ENCODE assay signal across 9 mouse cellular contexts in the genomic region with DNA sequence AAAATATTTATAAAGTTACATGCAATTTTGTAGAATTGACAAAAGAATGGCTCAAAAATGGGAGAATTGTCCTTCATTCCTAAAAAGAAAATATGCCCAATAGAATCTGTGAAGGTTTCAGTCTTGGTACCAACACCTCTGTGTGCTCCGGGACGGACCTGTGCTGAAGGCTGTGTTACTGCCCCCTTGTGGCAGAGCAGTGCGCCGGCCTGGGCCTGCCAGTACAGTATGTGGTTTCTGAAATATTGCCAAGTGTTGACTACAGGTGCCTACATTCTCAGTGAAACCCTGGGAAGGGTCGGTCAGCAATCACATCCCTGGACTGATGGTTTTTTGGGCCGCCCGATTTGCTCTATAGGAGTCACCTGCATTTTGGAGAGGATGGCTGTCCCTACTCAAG. TPM values are rescaled to one million over a fixed set of nuclear protein-coding genes. Genes with fewer than 3 reads are reported as not detected.
DNase-seq lines count a peak whose midpoint lies in the region; ATAC-seq and TF ChIP-seq lines count a peak whose summit lies in the region.
"Had no signal": no experiment of that assay in that cellular context is flagged by ENCODE, and none has a peak within 500 bp of the region (broad histone marks: within the 10 kb centered on the region; RNA-seq: fewer than 3 reads in every experiment).

No protein-coding gene starts in this region.

- H3K9me3 ChIP-seq in embryonic facial prominence, embryonic 10.5 days, result no peaks in the 10 kb centered on the region
- H3K9me3 ChIP-seq in stomach, embryonic 15.5 days, result no peaks in the 10 kb centered on the region
- H3K9me3 ChIP-seq: embryonic facial prominence, embryonic 12.5 days had no signal

- no peak; the same call in 1 of the 2 replicates for TF ChIP-seq CTCF in heart, adult 2 months (IDR thresholded peaks at IDR 0.05)
- peak; percentile 93 for TF ChIP-seq CTCF in kidney, adult 2 months (conservative IDR thresholded peaks at IDR 0.05; ENCODE audit: insufficient read depth, insufficient read length, low read depth, low read length)

- no peak overlapping the region for H3K27ac ChIP-seq in embryonic facial prominence, embryonic 10.5 days (replicated peaks)
- no peak overlapping the region for H3K27ac ChIP-seq in heart, adult 2 months
- H3K27ac ChIP-seq in kidney, adult 2 months (ENCODE audit: insufficient read depth, low read depth, low read length), result no peak overlapping the region
- H3K27ac ChIP-seq in stomach, embryonic 15.5 days, result no peak overlapping the region
- H3K27ac ChIP-seq: embryonic facial prominence, embryonic 12.5 days had no signal

- H3K9ac ChIP-seq in heart, adult 2 months (ENCODE audit: low read depth, low read length), result no peak overlapping the region
- no peak overlapping the region for H3K9ac ChIP-seq in stomach, embryonic 15.5 days
- H3K9ac ChIP-seq: embryonic facial prominence, embryonic 12.5 days had no signal

- H3K79me2 ChIP-seq in heart, adult 2 months (replicated peaks; ENCODE audit: control insufficient read depth, insufficient read depth, low read length), result no peaks in the 10 kb centered on the region

- H3K4me2 ChIP-seq in stomach, embryonic 15.5 days, result no peak overlapping the region
- H3K4me2 ChIP-seq: embryonic facial prominence, embryonic 12.5 days had no signal

- H3K36me3 ChIP-seq in embryonic facial prominence, embryonic 10.5 days (replicated peaks), result peaks cover 92% of the 10 kb centered on the region
- no peaks in the 10 kb centered on the region; the same call in 1 of the 2 replicates for H3K36me3 ChIP-seq in heart, adult 2 months (ENCODE audit: control insufficient read depth, insufficient read depth, low read length)
- H3K36me3 ChIP-seq in kidney, adult 2 months (ENCODE audit: control insufficient read depth, insufficient read depth, low read length), result peaks cover 3% of the 10 kb centered on the region; the same call in 1 of the 2 replicates
- H3K36me3 ChIP-seq in stomach, embryonic 15.5 days, result peaks cover 45% of the 10 kb centered on the region

- intact Hi-C loops in heart, adult 2 months (cut with DNase I), result loop anchor here (2.0 kb wide), 1 partner anchor 52 kb away; no protein-coding TSS in a partner anchor

- ATAC-seq in stomach, embryonic 15.5 days (ENCODE audit: insufficient read depth, low FRiP score, low read depth), result peak; percentile 75; the same call in 1 of the 2 replicates

- TF ChIP-seq POLR2A in heart, adult 2 months (IDR thresholded peaks at IDR 0.05; ENCODE audit: insufficient read depth, low read depth, low read length), result no peak
- no peak for TF ChIP-seq POLR2A in kidney, adult 2 months (IDR thresholded peaks at IDR 0.05; ENCODE audit: low read depth, low read length)

- no peak overlapping the region for H3K4me3 ChIP-seq in embryonic facial prominence, embryonic 10.5 days
- H3K4me3 ChIP-seq in heart, adult 2 months, result no peak overlapping the region
- no peak overlapping the region for H3K4me3 ChIP-seq in kidney, adult 2 months (ENCODE audit: insufficient read depth, low read depth, low read length)
- no peak overlapping the region for H3K4me3 ChIP-seq in stomach, embryonic 15.5 days (replicated peaks)
- H3K4me3 ChIP-seq: embryonic facial prominence, embryonic 12.5 days had no signal

- no peaks in the 10 kb centered on the region for H3K27me3 ChIP-seq in embryonic facial prominence, embryonic 10.5 days (replicated peaks; ENCODE audit: low read depth, poor library complexity, severe bottlenecking)
- H3K27me3 ChIP-seq in heart, adult 2 months (ENCODE audit: control insufficient read depth, insufficient read depth, low read length), result no peaks in the 10 kb centered on the region
- no peaks in the 10 kb centered on the region for H3K27me3 ChIP-seq in kidney, adult 2 months (replicated peaks; ENCODE audit: control insufficient read depth, insufficient read depth, low read length)
- H3K27me3 ChIP-seq in stomach, embryonic 15.5 days (replicated peaks), result no peaks in the 10 kb centered on the region
- H3K27me3 ChIP-seq: embryonic facial prominence, embryonic 12.5 days had no signal

- 0 out of 2 replicates have a peak, but pooled peaks have one; percentile 62 for TF ChIP-seq EP300 in heart, adult 2 months (IDR thresholded peaks at IDR 0.05; ENCODE audit: insufficient read depth, low read depth, low read length)

- WGBS in embryonic facial prominence, embryonic 10.5 days, result 43% methylated on average over 7 of the region's 7 CpGs
- 21% methylated on average over 7 of the region's 7 CpGs for WGBS in heart, adult 2 months
- WGBS in kidney, adult 2 months, result 20% methylated on average over 7 of the region's 7 CpGs
- 33% methylated on average over 7 of the region's 7 CpGs for WGBS in stomach, embryonic 15.5 days

- DNase-seq in B cell, adult 2 months, result peak; percentile 87 to 88
- peak; percentile 73 for DNase-seq in adrenal gland, adult 8-10 months
- DNase-seq in embryonic facial prominence, embryonic 10.5 days (ENCODE audit: low spot score), result peak; percentile 83
- peak; percentile 81 to 82 for DNase-seq in heart, adult 2 months
- DNase-seq in kidney, adult 2 months, result peak; percentile 91
- DNase-seq in liver, result peak; percentile 83
- peak; percentile 74 for DNase-seq in neural tube, embryonic 10.5 days (ENCODE audit: extremely low spot score, low spot score)

- H3K4me1 ChIP-seq in embryonic facial prominence, embryonic 10.5 days, result peaks cover under 1% of the 10 kb centered on the region; the same call in 1 of the 2 replicates
- H3K4me1 ChIP-seq in heart, adult 2 months (ENCODE audit: control insufficient read depth, insufficient read depth, low read length), result peaks cover 5% of the 10 kb centered on the region
- no peaks in the 10 kb centered on the region for H3K4me1 ChIP-seq in kidney, adult 2 months (ENCODE audit: control insufficient read depth, insufficient read depth, low read length)
- peaks cover 7% of the 10 kb centered on the region; the same call in 1 of the 2 replicates for H3K4me1 ChIP-seq in stomach, embryonic 15.5 days
- H3K4me1 ChIP-seq: embryonic facial prominence, embryonic 12.5 days had no signal

RNA-seq across cellular contexts. Expression of a gene that starts 8.7 kb away (rescaled TPM):
- total RNA-seq in adrenal gland, adult 8-10 months (2022), result 100 to 1,000 TPM; 167 to 214 (median 191) TPM
- 199 and 215 TPM in 2 replicates for polyA plus RNA-seq in embryonic facial prominence, embryonic 10.5 days (2016; fragmentation: Nextera tagmentation; extraction: Ambion mirVana)
- 100 to 1,000 TPM; 235 to 277 TPM for total RNA-seq in heart, adult 2 months (2021)
- 129 and 131 TPM in 2 replicates for polyA plus RNA-seq in heart, adult 2 months (2012; rRNA removed)
- polyA plus RNA-seq in kidney, adult 2 months (2012; rRNA removed), result 130 and 155 TPM in 2 replicates
- 179 and 217 TPM in 2 replicates for polyA plus RNA-seq in stomach, embryonic 15.5 days (2015; fragmentation: Nextera tagmentation; extraction: Ambion mirVana)

RNA-seq across cellular contexts. Expression of a gene that starts 20.3 kb away (rescaled TPM):
- 10 to 100 TPM; 33.4 to 52.9 (median 41.8) TPM for total RNA-seq in adrenal gland, adult 8-10 months (2022)
- polyA plus RNA-seq in embryonic facial prominence, embryonic 10.5 days (2016; fragmentation: Nextera tagmentation; extraction: Ambion mirVana), result 13.9 and 15.0 TPM in 2 replicates
- total RNA-seq in heart, adult 2 months (2021), result 100 to 1,000 TPM in 1 of 2 experiments, 10 to 100 TPM in 1; 96.7 to 124 TPM
- 74.4 and 106 TPM in 2 replicates for polyA plus RNA-seq in heart, adult 2 months (2012; rRNA removed)
- polyA plus RNA-seq in kidney, adult 2 months (2012; rRNA removed), result 16.2 and 16.4 TPM in 2 replicates
- polyA plus RNA-seq in stomach, embryonic 15.5 days (2015; fragmentation: Nextera tagmentation; extraction: Ambion mirVana), result 15.8 and 16.3 TPM in 2 replicates

RNA-seq across cellular contexts. Expression of a gene that starts 53.8 kb away (rescaled TPM):
- total RNA-seq in adrenal gland, adult 8-10 months (2022), result 10 to 100 TPM; 38.8 to 62.5 (median 51.0) TPM
- 15.0 and 17.3 TPM in 2 replicates for polyA plus RNA-seq in embryonic facial prominence, embryonic 10.5 days (2016; fragmentation: Nextera tagmentation; extraction: Ambion mirVana)
- 10 to 100 TPM; 28.5 to 30.0 TPM for total RNA-seq in heart, adult 2 months (2021)
- polyA plus RNA-seq in heart, adult 2 months (2012; rRNA removed), result 17.6 and 22.1 TPM in 2 replicates
- polyA plus RNA-seq in kidney, adult 2 months (2012; rRNA removed), result 31.4 and 37.0 TPM in 2 replicates
- polyA plus RNA-seq in stomach, embryonic 15.5 days (2015; fragmentation: Nextera tagmentation; extraction: Ambion mirVana), result 12.6 and 13.0 TPM in 2 replicates

RNA-seq across cellular contexts. Expression of a gene that starts 54.8 kb away (rescaled TPM):
- total RNA-seq in adrenal gland, adult 8-10 months (2022), result not detected
- not detected in 2 replicates for polyA plus RNA-seq in embryonic facial prominence, embryonic 10.5 days (2016; fragmentation: Nextera tagmentation; extraction: Ambion mirVana)
- not detected for total RNA-seq in heart, adult 2 months (2021)
- polyA plus RNA-seq in heart, adult 2 months (2012; rRNA removed), result 0.41 TPM in 1 of 2 replicates, not detected in the other
- 0.22 TPM in 1 of 2 replicates, not detected in the other for polyA plus RNA-seq in kidney, adult 2 months (2012; rRNA removed)
- polyA plus RNA-seq in stomach, embryonic 15.5 days (2015; fragmentation: Nextera tagmentation; extraction: Ambion mirVana), result not detected in 2 replicates
- polyA plus RNA-seq: embryonic facial prominence, embryonic 12.5 days had no signal
